Mouse (Mus musculus) heart, postnatal 25 days (tissue): ENCODE measurements at regions not wholly inside any gene's neighbourhood (a gene's known extent, or its start where the extent isn't known, plus 50 kb on each side); places are given as distances from the start of the nearest gene placed in this dataset.
"Not testable (repeated sequence)": the region's sequence is repeated elsewhere in the genome, so short reads cannot be mapped to it uniquely, and the experiment has no call there.

Experiments used
- DNase-seq: peaks from one replicate; pipeline ENCODE4 v3.0.0; 2022; ENCODE audit warnings: low spot score
- intact Hi-C: fragments of 180-260 bp; cut with DNase I; formaldehyde crosslinking; loops from one replicate; pipeline ENCODE4 v1.15.1; 2025

- intact Hi-C loops: no loop called here
- DNase-seq: no peak
These were observed 228.9 kb upstream of the 1700056E22Rik start for GRCm38 (mm10) chr1:184262975-184263374.

GRCm38 (mm10) chr1:184261385-184261727 is 227.3 kb upstream of the 1700056E22Rik start:
- no peak for DNase-seq
- intact Hi-C loops: no loop called here

DNA sequence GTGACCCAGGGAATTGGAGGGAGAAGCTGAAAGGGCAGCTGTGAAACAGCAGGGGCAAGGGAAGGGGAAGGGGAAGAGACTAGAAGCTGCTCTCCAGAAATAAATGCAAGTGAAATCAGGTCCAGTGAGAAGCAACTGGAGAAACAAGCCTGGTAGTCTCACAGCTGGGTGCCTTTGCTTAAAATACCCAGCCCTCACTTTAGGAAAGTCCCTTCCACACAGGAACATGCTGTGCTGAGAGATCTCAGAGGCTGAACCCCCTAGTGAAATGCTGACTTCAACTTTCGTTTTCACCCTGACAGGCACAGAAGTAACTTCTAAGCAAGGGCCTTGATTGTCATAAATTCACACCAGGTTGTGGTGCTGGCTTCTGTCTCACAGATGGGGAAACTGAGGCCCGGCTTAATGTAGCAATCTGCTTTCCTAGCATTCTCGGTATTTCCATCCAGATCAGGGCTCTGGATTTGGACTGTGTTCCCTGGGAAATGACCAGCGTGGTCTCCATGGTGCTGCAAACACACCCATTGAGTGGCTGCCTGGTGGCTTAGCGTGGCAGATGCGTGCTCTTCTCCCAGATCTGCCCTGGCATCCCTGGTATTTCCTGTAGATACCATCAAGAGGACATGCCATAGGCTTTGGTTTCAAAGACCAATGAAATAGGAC is 226.8 kb upstream of the 1700056E22Rik start:
- intact Hi-C loops: no loop called here
- DNase-seq: no peak

DNA sequence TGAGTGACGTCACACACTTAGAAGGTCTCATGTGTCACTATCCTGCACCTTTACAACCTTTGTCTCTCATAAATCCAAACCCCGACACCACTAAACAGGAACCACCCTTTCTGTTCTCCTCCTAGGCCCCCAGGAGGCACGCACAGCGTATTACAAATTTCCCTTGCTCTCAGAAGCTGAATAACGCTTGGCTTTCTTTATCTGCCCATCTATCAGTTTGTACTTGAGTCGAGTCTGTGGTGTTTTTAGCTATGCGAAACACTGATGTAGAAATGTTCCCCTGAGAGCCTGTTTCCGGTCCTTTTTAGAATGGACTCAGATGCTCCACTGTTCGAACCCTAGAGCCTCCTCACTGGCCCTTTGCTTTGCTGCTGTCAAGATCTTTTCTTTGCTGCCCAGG is 225.8 kb upstream of the 1700056E22Rik start:
- intact Hi-C loops: no loop called here
- DNase-seq: no peak

DNA sequence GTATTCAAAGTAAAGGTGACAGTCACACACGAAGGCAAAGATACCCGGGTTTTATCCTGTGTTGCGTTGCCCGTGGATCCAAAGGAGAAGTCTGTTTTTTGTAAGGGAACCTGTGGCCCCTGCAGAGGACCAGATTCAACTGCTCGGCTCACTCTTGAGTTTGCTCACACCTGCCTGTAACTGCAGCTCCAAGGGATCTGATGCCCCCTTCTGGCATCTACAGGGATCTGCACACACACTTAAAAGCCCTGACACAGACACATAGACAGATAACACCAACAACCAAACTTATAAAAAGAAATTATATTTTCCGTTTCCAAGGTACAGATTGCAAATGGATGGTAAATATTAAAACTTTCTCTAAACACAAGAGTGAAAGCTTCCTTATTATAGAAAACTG is 223.3 kb upstream of the 1700056E22Rik start:
- intact Hi-C loops: no loop called here
- no peak for DNase-seq

DNA sequence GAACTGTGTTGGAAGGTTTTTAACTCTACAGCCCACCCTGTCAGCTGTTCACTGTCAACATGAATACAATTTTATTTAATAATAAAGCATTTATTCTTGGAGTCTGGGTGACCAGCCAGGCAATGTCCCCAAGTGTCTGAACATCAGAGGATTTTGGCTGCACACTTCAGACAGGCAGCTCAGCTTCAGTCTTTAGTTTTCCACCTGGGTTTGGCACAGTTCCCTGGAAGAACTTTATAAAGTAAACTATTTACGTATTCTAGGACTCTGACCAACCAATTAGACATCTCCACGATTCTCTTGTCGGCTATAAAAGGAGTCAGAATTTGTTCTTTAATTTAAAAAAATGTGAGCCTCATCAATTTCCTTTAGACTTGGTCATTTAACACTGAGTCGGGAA is 220.8 kb upstream of the 1700056E22Rik start:
- no peak for DNase-seq
- intact Hi-C loops: no loop called here

GRCm38 (mm10) chr1:184244730-184245488 is 210.8 kb upstream of the 1700056E22Rik start:
- intact Hi-C loops: no loop called here

DNA sequence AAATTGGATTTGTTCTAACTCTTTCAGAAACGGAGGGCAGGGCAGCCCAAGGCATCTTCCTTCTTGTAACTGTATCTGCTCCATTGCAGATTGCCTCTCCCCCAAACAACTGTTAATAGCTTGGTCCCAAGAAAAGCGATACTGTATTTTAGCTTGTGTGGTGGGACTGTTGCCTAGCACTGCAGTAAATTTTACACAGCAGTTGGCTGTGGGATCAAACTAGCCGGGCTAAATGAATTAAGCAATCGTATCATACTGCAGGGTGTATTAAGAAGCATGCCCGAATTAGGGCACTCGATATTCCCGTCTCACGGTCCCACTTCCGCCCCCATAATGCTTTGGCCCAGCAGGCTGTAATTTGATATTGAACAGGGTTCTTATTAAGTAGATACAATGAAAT is 210.2 kb upstream of the 1700056E22Rik start:
- intact Hi-C loops: no loop called here
- DNase-seq: no peak

More at GRCm38 (mm10) chr1:184244730-184245488, 210.8 kb upstream of the 1700056E22Rik start:
- DNase-seq: no peak

DNA sequence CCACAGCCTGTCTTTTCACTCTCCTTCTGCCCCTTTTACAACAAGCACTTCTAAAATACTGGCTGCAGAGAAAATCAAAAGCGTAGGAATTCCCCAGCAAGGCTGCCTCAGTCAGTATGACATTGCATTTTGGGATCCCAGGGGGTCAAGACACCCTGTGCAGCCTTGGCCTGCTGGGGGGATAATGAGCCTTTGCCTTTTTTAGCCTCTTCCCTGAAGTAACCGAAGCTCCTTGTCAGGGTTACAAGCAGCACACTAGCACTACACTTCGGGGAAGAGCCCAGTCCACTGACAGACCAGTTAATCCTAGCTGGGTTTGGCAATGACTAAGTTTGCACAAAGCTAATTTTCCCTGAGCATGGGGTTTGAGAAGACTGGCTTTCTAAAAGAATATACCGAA is 207.7 kb upstream of the 1700056E22Rik start:
- no peak for DNase-seq

GRCm38 (mm10) chr1:184235131-184235983 is 201.3 kb upstream of the 1700056E22Rik start:
- peak; percentile 41 for DNase-seq
- intact Hi-C loops: no loop called here

More for the DNA sequence above, 207.7 kb upstream of the 1700056E22Rik start:
- intact Hi-C loops: no loop called here

DNA sequence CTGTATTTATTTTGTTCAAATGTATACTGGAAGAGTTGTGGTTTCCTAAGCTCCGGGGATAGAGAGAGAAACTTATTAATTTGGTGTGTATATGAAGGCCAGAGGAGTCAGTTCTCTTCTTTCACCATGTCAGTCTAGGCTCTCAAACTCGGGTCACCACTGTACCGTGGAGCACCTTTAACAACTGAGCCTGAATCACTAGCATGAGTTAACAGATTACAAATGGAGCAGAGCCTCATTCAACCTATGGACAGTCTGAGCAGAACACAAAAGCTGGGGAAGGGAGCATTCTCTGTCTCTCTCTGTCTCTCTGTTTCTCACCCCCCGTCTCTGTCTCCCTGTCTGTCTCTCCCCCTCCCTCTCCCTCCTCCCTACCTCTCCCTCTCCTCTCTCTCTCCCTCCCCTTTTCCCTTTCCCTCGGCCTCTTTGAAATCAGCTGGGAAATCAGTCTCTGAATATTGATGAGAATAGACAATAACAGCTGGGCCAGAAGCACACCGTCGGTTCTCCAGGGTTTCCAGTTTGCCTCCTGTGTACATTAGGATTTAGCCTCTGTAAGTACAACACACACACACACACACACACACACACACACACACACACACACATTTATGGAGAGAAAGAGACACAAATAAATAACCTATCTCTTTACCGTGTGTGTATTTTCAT is 200.4 kb upstream of the 1700056E22Rik start:
- intact Hi-C loops: loop anchor here (5.0 kb wide), 1 partner anchor 202 kb away; the partner anchor contains the start of gene 1700056E22Rik
- DNase-seq: no peak

- intact Hi-C loops: loop anchor here (5.0 kb wide), 1 partner anchor 201 kb away; the partner anchor contains the start of gene 1700056E22Rik
These were observed 199.7 kb upstream of the 1700056E22Rik start for GRCm38 (mm10) chr1:184233741-184234255.

GRCm38 (mm10) chr1:184222326-184222725 is 188.2 kb upstream of the 1700056E22Rik start:
- no peak for DNase-seq
- intact Hi-C loops: no loop called here

More at GRCm38 (mm10) chr1:184233741-184234255, 199.7 kb upstream of the 1700056E22Rik start:
- no peak for DNase-seq

DNA sequence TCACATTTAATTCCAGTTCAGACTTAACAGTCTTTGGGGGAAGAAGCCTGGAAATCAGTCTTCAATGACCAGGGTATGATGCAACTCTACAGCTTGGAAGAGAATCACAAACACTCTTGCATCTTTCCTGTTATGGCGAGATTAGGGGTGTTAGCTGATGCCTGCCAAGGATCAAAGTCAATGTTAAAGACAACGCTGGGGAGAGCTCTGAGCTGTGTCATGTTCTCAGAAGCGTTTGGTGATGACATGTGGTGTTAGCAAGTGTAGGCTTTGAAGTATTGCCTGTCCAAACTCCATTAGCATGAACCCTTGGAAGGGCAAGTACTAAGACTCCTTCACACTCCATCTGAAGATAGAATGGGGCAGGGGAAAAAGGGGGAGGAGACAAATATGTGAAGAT is 187.7 kb upstream of the 1700056E22Rik start:
- intact Hi-C loops: no loop called here
- DNase-seq: no peak

- intact Hi-C loops: no loop called here
- no peak for DNase-seq
These were observed 163.2 kb upstream of the 1700056E22Rik start for GRCm38 (mm10) chr1:184197272-184197671.

DNA sequence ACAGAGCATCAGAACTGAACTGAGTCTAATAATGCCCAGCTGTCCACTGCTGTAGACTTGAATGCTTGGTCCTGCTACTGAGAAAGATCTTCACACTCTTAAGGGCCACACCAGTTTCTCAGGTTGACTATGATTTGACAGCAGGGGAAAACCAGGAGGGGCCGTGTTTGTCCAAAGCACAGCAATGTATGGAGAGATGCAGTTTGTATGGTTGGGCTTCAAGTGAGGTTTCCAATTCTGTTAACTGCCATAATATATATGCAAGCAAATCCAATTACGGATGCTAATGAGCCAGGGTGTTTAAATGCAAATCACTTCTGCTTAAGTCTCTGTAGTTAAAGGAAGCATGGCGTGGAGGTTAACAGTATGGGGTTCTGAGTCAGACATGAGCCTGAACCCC is 157.2 kb upstream of the 1700056E22Rik start:
- intact Hi-C loops: no loop called here
- no peak for DNase-seq

- intact Hi-C loops: no loop called here
- no peak for DNase-seq
These were observed 153.5 kb upstream of the 1700056E22Rik start for GRCm38 (mm10) chr1:184187582-184187981.

- DNase-seq: no peak
- intact Hi-C loops: no loop called here
These were observed 148.1 kb upstream of the 1700056E22Rik start for GRCm38 (mm10) chr1:184182163-184182562.

GRCm38 (mm10) chr1:184174416-184174815 is 140.3 kb upstream of the 1700056E22Rik start:
- DNase-seq: not testable (repeated sequence)
- intact Hi-C loops: loop anchor here (5.0 kb wide), 1 partner anchor 137 kb away; no protein-coding TSS in a partner anchor
